Mouse (Mus musculus): ENCODE results near the gene Cd59b.

Cd59b gene

GRCm38 (mm10) chr2:104069704-104070185, at the start of gene Cd59b:
Cd59b (plus strand) TSS chr2:104069849.
- in situ Hi-C loops (cut with MseI, MboI): no loop called here

- in situ Hi-C loops (cut with MseI, MboI): no loop called here
Measured at GRCm38 (mm10) chr2:104023096-104023495, 46.6 kb upstream of the Cd59b start.

- in situ Hi-C loops (cut with MseI, MboI): no loop called here
Measured at GRCm38 (mm10) chr2:104024656-104025055, 45.0 kb upstream of the Cd59b start.

- in situ Hi-C loops (cut with MseI, MboI): no loop called here
Measured at GRCm38 (mm10) chr2:104027458-104028138, 42.1 kb upstream of the Cd59b start, which contains the start of gene Fbxo3. Fbxo3 (plus strand) TSS chr2:104027721.

GRCm38 (mm10) chr2:104028139-104028723, 41.4 kb upstream of the Cd59b start, which contains the start of gene 4931422A03Rik:
4931422A03Rik (minus strand) TSS chr2:104028361.
- in situ Hi-C loops (cut with MseI, MboI): no loop called here

- in situ Hi-C loops (cut with MseI, MboI): no loop called here
Measured at GRCm38 (mm10) chr2:104029074-104029473, 40.6 kb upstream of the Cd59b start.

- in situ Hi-C loops (cut with MseI, MboI): loop anchor here (10.0 kb wide), 2 partner anchors 384 to 394 kb away; partner anchors contain the start of gene D430041D05Rik (in 1 of the 2)
Measured at GRCm38 (mm10) chr2:104030381-104030780, 39.3 kb upstream of the Cd59b start.

- in situ Hi-C loops (cut with MseI, MboI): loop anchor here (10.0 kb wide), 2 partner anchors 383 to 393 kb away; partner anchors contain the start of gene D430041D05Rik (in 1 of the 2)
Measured at GRCm38 (mm10) chr2:104032056-104032455, 37.6 kb upstream of the Cd59b start.

- in situ Hi-C loops (cut with MseI, MboI): loop anchor here (10.0 kb wide), 2 partner anchors 380 to 390 kb away; partner anchors contain the start of gene D430041D05Rik (in 1 of the 2)
Measured at GRCm38 (mm10) chr2:104034832-104035472, 34.7 kb upstream of the Cd59b start.

- in situ Hi-C loops (cut with MseI, MboI): loop anchor here (10.0 kb wide), 2 partner anchors 379 to 389 kb away; partner anchors contain the start of gene D430041D05Rik (in 1 of the 2)
Measured at GRCm38 (mm10) chr2:104035595-104035994, 34.1 kb upstream of the Cd59b start.

- in situ Hi-C loops (cut with MseI, MboI): loop anchor here (10.0 kb wide), 2 partner anchors 378 to 388 kb away; partner anchors contain the start of gene D430041D05Rik (in 1 of the 2)
Measured at GRCm38 (mm10) chr2:104036316-104036715, 33.3 kb upstream of the Cd59b start.

- in situ Hi-C loops (cut with MseI, MboI): loop anchor here (10.0 kb wide), 2 partner anchors 377 to 387 kb away; partner anchors contain the start of gene D430041D05Rik (in 1 of the 2)
Measured at GRCm38 (mm10) chr2:104038236-104038635, 31.4 kb upstream of the Cd59b start.

GRCm38 (mm10) chr2:104041632-104042031, 28.0 kb upstream of the Cd59b start:
- in situ Hi-C loops (cut with MseI, MboI): loop anchor here (5.0 kb wide), 2 partner anchors 81 to 86 kb away; partner anchors contain the start of gene A930018P22Rik (in 1 of the 2)

- in situ Hi-C loops (cut with MseI, MboI): loop anchor here (5.0 kb wide), 2 partner anchors 80 to 85 kb away; partner anchors contain the start of gene A930018P22Rik (in 1 of the 2)
Measured at GRCm38 (mm10) chr2:104042766-104043165, 26.9 kb upstream of the Cd59b start.

GRCm38 (mm10) chr2:104043624-104044478, 25.8 kb upstream of the Cd59b start:
- in situ Hi-C loops (cut with MseI, MboI): loop anchor here (5.0 kb wide), 2 partner anchors 78 to 83 kb away; partner anchors contain the start of gene A930018P22Rik (in 1 of the 2)

GRCm38 (mm10) chr2:104044479-104045080, 25.1 kb upstream of the Cd59b start:
- in situ Hi-C loops (cut with MseI, MboI): loop anchor here (5.0 kb wide), 2 partner anchors 78 to 83 kb away; partner anchors contain the start of gene A930018P22Rik (in 1 of the 2)

GRCm38 (mm10) chr2:104058381-104058780, 11.3 kb upstream of the Cd59b start:
- in situ Hi-C loops (cut with MseI, MboI): no loop called here

- in situ Hi-C loops (cut with MseI, MboI): no loop called here
Measured at GRCm38 (mm10) chr2:104058954-104059353, 10.7 kb upstream of the Cd59b start.

- in situ Hi-C loops (cut with MseI, MboI): no loop called here
Measured at GRCm38 (mm10) chr2:104059786-104060185, 9.9 kb upstream of the Cd59b start.

GRCm38 (mm10) chr2:104060996-104061395, 8.7 kb upstream of the Cd59b start:
- in situ Hi-C loops (cut with MseI, MboI): no loop called here
